ENCODE assay signal across 27 mouse cellular contexts in the genomic region with DNA sequence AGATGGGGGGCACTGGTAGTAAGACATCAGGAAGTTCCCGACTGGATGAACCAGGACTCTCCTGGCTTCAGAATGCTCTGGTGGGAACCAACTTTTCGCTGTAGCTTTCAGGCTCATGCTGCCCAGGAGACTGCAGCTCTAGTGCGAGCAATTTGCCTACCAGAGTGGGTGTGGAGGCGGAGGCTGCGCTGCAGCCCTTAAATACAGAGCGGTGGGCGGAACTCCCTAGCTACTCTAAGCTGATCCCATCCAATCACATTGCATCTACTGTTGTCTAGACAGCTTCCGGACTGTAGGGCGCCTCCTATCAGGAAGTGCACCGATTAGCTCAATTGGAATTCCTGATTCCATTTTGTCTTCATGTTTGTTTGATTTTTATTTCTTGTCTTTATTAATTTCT.
"Had no signal": no experiment of that assay in that cellular context is flagged by ENCODE, and none has a peak within 500 bp of the region (broad histone marks: within the 10 kb centered on the region; RNA-seq: fewer than 3 reads in every experiment).

No protein-coding gene starts in this region.

- DNase-seq: gastrocnemius, adult 2 months; gastrocnemius, postnatal 10 days; gastrocnemius, postnatal 25 days; heart, adult 2 months; heart, postnatal 14 days; heart, postnatal 4 days; kidney, adult 11 months; kidney, adult 2 months; kidney, adult 9 months; kidney, postnatal 14 days; kidney, postnatal 36 days; layer of hippocampus, adult 9-11 months; layer of hippocampus, postnatal 36 days; liver had no signal

- H3K9ac ChIP-seq: heart, embryonic 13.5 days; heart, embryonic 15.5 days; hindbrain, embryonic 12.5 days; hindbrain, embryonic 14.5 days; kidney, embryonic 15.5 days; limb, embryonic 12.5 days had no signal

- H3K4me1 ChIP-seq: heart, embryonic 13.5 days; heart, embryonic 15.5 days; hindbrain, embryonic 10.5 days; hindbrain, embryonic 12.5 days; kidney, embryonic 15.5 days; limb, embryonic 10.5 days; limb, embryonic 12.5 days had no signal

- ATAC-seq: hindbrain, embryonic 16.5 days; intestine, embryonic 16.5 days had no signal

- H3K27me3 ChIP-seq: heart, embryonic 13.5 days; heart, embryonic 15.5 days; hindbrain, embryonic 12.5 days; kidney, embryonic 15.5 days; limb, embryonic 12.5 days had no signal

- H3K36me3 ChIP-seq: heart, embryonic 13.5 days; heart, embryonic 15.5 days; hindbrain, embryonic 10.5 days; hindbrain, embryonic 12.5 days; kidney, embryonic 15.5 days; limb, embryonic 10.5 days; limb, embryonic 12.5 days had no signal

- H3K9me3 ChIP-seq: heart, embryonic 15.5 days; limb, embryonic 10.5 days had no signal

- H3K4me2 ChIP-seq: heart, embryonic 11.5 days; heart, embryonic 13.5 days; heart, embryonic 15.5 days; hindbrain, embryonic 12.5 days; hindbrain, embryonic 14.5 days; kidney, embryonic 15.5 days; limb, embryonic 12.5 days; liver, embryonic 11.5 days had no signal

- H3K4me3 ChIP-seq: gastrocnemius, adult 2 months; heart, adult 2 months; heart, embryonic 13.5 days; heart, embryonic 15.5 days; hindbrain, embryonic 10.5 days; hindbrain, embryonic 12.5 days; kidney, embryonic 15.5 days; limb, embryonic 10.5 days; limb, embryonic 12.5 days had no signal

- H3K27ac ChIP-seq: gastrocnemius, adult 2 months; heart, adult 2 months; heart, embryonic 13.5 days; heart, embryonic 15.5 days; hindbrain, embryonic 10.5 days; hindbrain, embryonic 12.5 days; hindbrain, embryonic 14.5 days; kidney, embryonic 15.5 days; kidney, postnatal 0 days; limb, embryonic 10.5 days; limb, embryonic 12.5 days had no signal
